In genomic region chr4:91375372-91375687, GRCm38 (mm10) we compare ENCODE assay signal across 9 mouse cellular contexts. TPM values are rescaled to one million over a fixed set of nuclear protein-coding genes. Genes with fewer than 3 reads are reported as not detected.
DNase-seq lines count a peak whose midpoint lies in the region; ATAC-seq and TF ChIP-seq lines count a peak whose summit lies in the region.
"Had no signal": no experiment of that assay in that cellular context is flagged by ENCODE, and none has a peak within 500 bp of the region (broad histone marks: within the 10 kb centered on the region; RNA-seq: fewer than 3 reads in every experiment).

No protein-coding gene starts in this region.

- H3K27me3 ChIP-seq in cerebellum, adult 2 months (ENCODE audit: control insufficient read depth, insufficient read depth, low read length): no peaks in the 10 kb centered on the region; the same call in 1 of the 2 replicates
- H3K27me3 ChIP-seq in lung, embryonic 15.5 days: peaks cover 61% of the 10 kb centered on the region
- peaks cover 60% of the 10 kb centered on the region for H3K27me3 ChIP-seq in limb, embryonic 15.5 days
- peaks cover 31% of the 10 kb centered on the region for H3K27me3 ChIP-seq in stomach, embryonic 14.5 days (ENCODE audit: control insufficient read depth, insufficient read depth, low read length)

- ATAC-seq in lung, embryonic 15.5 days (ENCODE audit: borderline replicate concordance, extremely low read depth, low FRiP score, low TSS enrichment): no peak
- ATAC-seq in limb, embryonic 15.5 days (ENCODE audit: insufficient number of reproducible peaks, low FRiP score, low TSS enrichment, low read depth): no peak
- ATAC-seq in stomach, embryonic 14.5 days (ENCODE audit: insufficient number of reproducible peaks, insufficient read depth, low FRiP score, low read depth): no peak

- peak overlapping the region; percentile 79 for H3K4me2 ChIP-seq in lung, embryonic 15.5 days
- H3K4me2 ChIP-seq in limb, embryonic 15.5 days: peak overlapping the region; percentile 72
- peak overlapping the region; percentile 52 for H3K4me2 ChIP-seq in stomach, embryonic 14.5 days (replicated peaks; ENCODE audit: low read depth, low read length)

- peak; percentile 30 to 43 for DNase-seq in cerebellum, adult 2 months
- no peak for DNase-seq in cerebellum, adult 18-20 months
- DNase-seq in lung, postnatal 14 days: no peak
- no peak for DNase-seq in adipocyte (ENCODE audit: low spot score)
- DNase-seq in thymus, postnatal 0 days (ENCODE audit: low spot score): no peak
- DNase-seq: spleen, adult 18-20 months had no signal

- TF ChIP-seq CTCF in cerebellum, adult 2 months (IDR thresholded peaks at IDR 0.05; ENCODE audit: borderline replicate concordance, insufficient read depth, low read depth, low read length): no peak

- TF ChIP-seq POLR2A in cerebellum, adult 2 months (IDR thresholded peaks at IDR 0.05; ENCODE audit: borderline replicate concordance, insufficient read depth, low read length): no peak

- H3K4me1 ChIP-seq in cerebellum, adult 2 months (ENCODE audit: control insufficient read depth, insufficient read depth, low read length): no peaks in the 10 kb centered on the region
- H3K4me1 ChIP-seq in lung, embryonic 15.5 days: peaks cover 30% of the 10 kb centered on the region
- peaks cover 35% of the 10 kb centered on the region for H3K4me1 ChIP-seq in limb, embryonic 15.5 days
- H3K4me1 ChIP-seq in stomach, embryonic 14.5 days (ENCODE audit: control insufficient read depth, insufficient read depth, low read length): no peaks in the 10 kb centered on the region; the same call in 1 of the 2 replicates

- no peaks in the 10 kb centered on the region for H3K36me3 ChIP-seq in lung, embryonic 15.5 days
- no peaks in the 10 kb centered on the region for H3K36me3 ChIP-seq in limb, embryonic 15.5 days
- no peaks in the 10 kb centered on the region for H3K36me3 ChIP-seq in stomach, embryonic 14.5 days (ENCODE audit: control insufficient read depth, insufficient read depth, low read length)

- no peaks in the 10 kb centered on the region for H3K9me3 ChIP-seq in lung, embryonic 15.5 days
- no peaks in the 10 kb centered on the region for H3K9me3 ChIP-seq in limb, embryonic 15.5 days
- no peaks in the 10 kb centered on the region for H3K9me3 ChIP-seq in stomach, embryonic 14.5 days (ENCODE audit: control insufficient read depth, low read depth, low read length)

- H3K9ac ChIP-seq in lung, embryonic 15.5 days: no peak overlapping the region
- no peak overlapping the region for H3K9ac ChIP-seq in limb, embryonic 15.5 days
- no peak overlapping the region for H3K9ac ChIP-seq in stomach, embryonic 14.5 days (replicated peaks; ENCODE audit: low read depth, low read length)

- no peak overlapping the region for H3K27ac ChIP-seq in cerebellum, adult 2 months (ENCODE audit: insufficient read depth, low read length)
- H3K27ac ChIP-seq in lung, embryonic 15.5 days: no peak overlapping the region
- H3K27ac ChIP-seq in limb, embryonic 15.5 days: no peak overlapping the region
- H3K27ac ChIP-seq in stomach, embryonic 14.5 days (ENCODE audit: low read length): no peak overlapping the region

- H3K4me3 ChIP-seq in cerebellum, adult 2 months (replicated peaks; ENCODE audit: insufficient read depth, low read depth, low read length): peak overlapping the region; percentile 63
- H3K4me3 ChIP-seq in lung, embryonic 15.5 days: peak overlapping the region; percentile 52
- peak overlapping the region; percentile 52 for H3K4me3 ChIP-seq in limb, embryonic 15.5 days
- H3K4me3 ChIP-seq in stomach, embryonic 14.5 days (ENCODE audit: low read depth, low read length): peak overlapping the region; percentile 40

- WGBS in cerebellum, adult 2 months: under 1% methylated on average over 7 of the region's 7 CpGs
- WGBS in lung, embryonic 15.5 days: 1% methylated on average over 7 of the region's 7 CpGs
- WGBS in limb, embryonic 15.5 days: 0% methylated on average over 7 of the region's 7 CpGs
- WGBS in stomach, embryonic 14.5 days: 2% methylated on average over 7 of the region's 7 CpGs

RNA-seq across cellular contexts. Expression of gene Elavl2, which starts 25.3 kb away (rescaled TPM):
- 35.9 and 39.6 TPM in 2 replicates for polyA plus RNA-seq in cerebellum, adult 2 months (2012; rRNA removed)
- 3.1 and 4.0 TPM in 2 replicates for polyA plus RNA-seq in lung, embryonic 15.5 days (2015; fragmentation: Nextera tagmentation; extraction: Ambion mirVana)
- polyA plus RNA-seq in limb, embryonic 15.5 days (2015; fragmentation: Nextera tagmentation; extraction: Ambion mirVana): 1.0 and 2.0 TPM in 2 replicates
- polyA plus RNA-seq in stomach, embryonic 14.5 days (2014; fragmentation: Nextera tagmentation; extraction: Ambion mirVana): 7.2 and 8.3 TPM in 2 replicates
- 0.12 TPM in 2 replicates for polyA plus RNA-seq in thymus, postnatal 0 days (2015; fragmentation: Nextera tagmentation; extraction: Ambion mirVana)

Comparison
In these comparisons a context has a peak if more than half of its experiments do, and no peak if none do; other contexts are left out.
1. DNase-seq: peak in cerebellum, adult 2 months (2 of 2); none in cerebellum, adult 18-20 months (0 of 2), lung, postnatal 14 days (single experiment), adipocyte (single experiment) and thymus, postnatal 0 days (single experiment).
2. Peak in every context shown above with its lines, with median percentiles within 50 percentile points of each other: H3K4me3 ChIP-seq and H3K4me2 ChIP-seq.